Mouse (Mus musculus) megakaryocyte-erythroid progenitor cell, adult 5 weeks (primary cell): ENCODE results near the gene Gm21060. TPM values are rescaled to one million over a fixed set of nuclear protein-coding genes. Genes with fewer than 3 reads are reported as not detected.

Experiments used
- polyA plus RNA-seq: library from polyadenylated mRNA; stranded (reverse); fragments of >175 nt; gene quantifications from 2 replicates; pipeline ENCODE4 v1.2.3, GENCODE M21; 2012

Gene Gm21060
- polyA plus RNA-seq, result not detected in 2 replicates

GRCm38 (mm10) chr19:61296969-61297368 lies at the start of gene Gm21060:
Gene Gm21060, minus strand, starts transcription at chr19:61297069.

Other genes starting within 250 kb of the Gm21060 start
- 0.45 and 0.48 TPM in 2 replicates for gene Zfp950, start 156.2 kb downstream of the Gm21060 start, polyA plus RNA-seq
- gene Gm7102, start 120.8 kb downstream of the Gm21060 start, polyA plus RNA-seq, result 0.07 and 0.09 TPM in 2 replicates
- not detected in 2 replicates for gene Gm6020, start 113.2 kb downstream of the Gm21060 start, polyA plus RNA-seq
- gene Csf2ra, start 68.6 kb downstream of the Gm21060 start, polyA plus RNA-seq, result 289 and 401 TPM in 2 replicates